Mouse (Mus musculus) lung, embryonic 15.5 days (tissue): ENCODE measurements around the gene Crebzf. TPM values are rescaled to one million over a fixed set of nuclear protein-coding genes. Genes with fewer than 3 reads are reported as not detected.

Experiments used
- polyA plus RNA-seq: library from polyadenylated mRNA; unstranded; fragments of >200 nt; fragmentation: Nextera tagmentation; extraction: Ambion mirVana; gene quantifications from 2 replicates; pipeline ENCODE4 v1.2.1, GENCODE M21; 2015

The Crebzf gene
- polyA plus RNA-seq, 1 experiment from 2014 or later, result 33.3 TPM

Other genes with a start within 250 kb of the Crebzf start
- gene Ccdc83, start 177.0 kb upstream of the Crebzf start, polyA plus RNA-seq, result not detected in 2 replicates
- 4.1 and 4.2 TPM in 2 replicates for gene Sytl2, start 140.5 kb upstream of the Crebzf start, polyA plus RNA-seq
- gene Ccdc89, start 16.2 kb upstream of the Crebzf start, polyA plus RNA-seq, result 1.6 TPM in 2 replicates
- 95.0 and 99.1 TPM in 2 replicates for gene Tmem126a, start 14.5 kb downstream of the Crebzf start, polyA plus RNA-seq
- 32.7 and 34.8 TPM in 2 replicates for gene Tmem126b, start 33.3 kb downstream of the Crebzf start, polyA plus RNA-seq
- gene Dlg2, start 33.9 kb downstream of the Crebzf start, polyA plus RNA-seq, result 1.2 and 2.3 TPM in 2 replicates